Mouse (Mus musculus) neural tube, embryonic 12.5 days (tissue): ENCODE measurements around the gene Nqo2. TPM values are rescaled to one million over a fixed set of nuclear protein-coding genes. Genes with fewer than 3 reads are reported as not detected.
"Not testable (repeated sequence)": the region's sequence is repeated elsewhere in the genome, so short reads cannot be mapped to it uniquely, and the experiment has no call there.

Experiments
- ATAC-seq: fragments of 200-750 bp; cut with Nextera tagmentation; 2 replicates; pipeline ENCODE4 v1.8.0; 2017; ENCODE audit warnings: low read depth, mild to moderate bottlenecking, moderate TSS enrichment, moderate library complexity; ENCODE audit not compliant: low FRiP score
- H3K27ac ChIP-seq: fragments of 300-500 bp; sonication (generic); 2 replicates; pipeline ENCODE4 v1.5.1; 2016
- H3K27me3 ChIP-seq: fragments of 300-500 bp; sonication (generic); replicated peaks from 2 replicates; pipeline ENCODE4 v1.6.1; 2016; ENCODE audit warnings: mild to moderate bottlenecking
- H3K36me3 ChIP-seq: fragments of 300-500 bp; sonication (generic); 2 replicates; pipeline ENCODE4 v1.6.1; 2016; ENCODE audit warnings: mild to moderate bottlenecking
- H3K4me1 ChIP-seq: fragments of 300-500 bp; sonication (generic); 2 replicates; pipeline ENCODE4 v1.6.1; 2016
- H3K4me2 ChIP-seq: fragments of 300-500 bp; sonication (generic); replicated peaks from 2 replicates; pipeline ENCODE4 v1.6.1; 2016; ENCODE audit warnings: mild to moderate bottlenecking
- H3K4me3 ChIP-seq: fragments of 300-500 bp; sonication (generic); 2 replicates; pipeline ENCODE4 v1.5.1; 2016
- H3K9ac ChIP-seq: fragments of 300-500 bp; sonication (generic); 2 replicates; pipeline ENCODE4 v1.6.1; 2016; ENCODE audit warnings: mild to moderate bottlenecking
- H3K9me3 ChIP-seq: fragments of 300-500 bp; sonication (generic); 2 replicates; pipeline ENCODE4 v1.6.1; 2016; ENCODE audit warnings: mild to moderate bottlenecking
- WGBS: fragments of 180-500 bp; shearing (Covaris S2); methylation state at CpG from one replicate; pipeline ENCODE4 v1.1.7; 2016; 5-methylcytosine and 5-hydroxymethylcytosine counted together
- polyA plus RNA-seq: library from polyadenylated mRNA; unstranded; fragments of >200 nt; fragmentation: Nextera tagmentation; extraction: Ambion mirVana; gene quantifications from 2 replicates; pipeline ENCODE4 v1.2.1, GENCODE M21; 2016

The Nqo2 gene
- 13.9 and 18.9 TPM in 2 replicates for polyA plus RNA-seq

DNA sequence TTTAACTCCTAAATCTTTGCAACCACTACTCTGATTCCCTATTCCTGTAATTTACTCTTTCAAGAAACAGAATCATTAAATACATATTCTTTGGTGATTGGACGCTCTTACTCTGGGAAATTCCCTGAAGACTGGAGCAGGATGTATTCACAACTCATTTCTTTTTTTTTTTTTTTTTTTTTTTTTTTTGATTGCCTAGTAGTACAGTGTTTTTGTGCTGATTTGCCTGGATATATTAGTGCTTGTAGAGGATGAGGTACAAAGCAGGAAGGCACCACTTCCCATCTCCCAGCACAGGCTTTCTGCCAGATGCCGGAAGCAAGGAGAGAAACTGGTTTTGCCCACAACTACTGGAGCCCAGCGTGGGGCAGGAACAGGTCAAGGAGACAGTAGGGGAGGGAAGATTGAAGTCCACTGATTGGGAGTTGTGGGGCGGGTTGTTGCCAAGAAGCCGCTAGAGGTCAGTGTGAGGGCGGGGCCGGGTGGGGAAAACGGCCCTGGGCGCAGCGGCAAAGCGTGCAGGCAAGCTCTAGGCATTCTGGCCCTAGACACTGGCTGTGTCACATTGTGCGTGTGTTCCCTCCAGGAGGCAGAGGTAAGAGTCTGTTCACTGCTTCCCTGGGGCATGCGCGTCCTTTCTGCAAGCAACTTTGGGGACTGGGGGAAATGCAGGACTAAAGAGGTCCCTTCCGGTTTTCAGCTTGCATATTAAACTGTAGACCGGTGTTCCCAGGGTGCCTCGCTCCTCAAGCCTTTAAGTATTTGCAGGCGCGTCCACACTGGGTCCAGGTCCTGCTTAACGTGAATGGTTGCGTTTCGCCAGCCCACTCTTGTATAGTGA is at the start of gene Nqo2:
Nqo2 (plus strand) TSS at position 482 of the 841 bp plus-strand sequence.
- Histone ChIP-seq H3K4me2 (peak within 1 kb of the TSS; percentile 75), H3K27me3 (no peaks in the 10 kb centered on the region), H3K27ac (peak within 1 kb of the TSS; percentile 62; the same call in 1 of the 2 replicates), H3K36me3 (no peaks in the 10 kb centered on the region), H3K9me3 (no peaks in the 10 kb centered on the region), H3K9ac (peak within 1 kb of the TSS; percentile 68), H3K4me3 (peak within 1 kb of the TSS; percentile 50), H3K4me1 (no peaks in the 10 kb centered on the region)
- 3% methylated on average over 22 of the region's 22 CpGs for WGBS
- peak; percentile 91 for ATAC-seq

DNA sequence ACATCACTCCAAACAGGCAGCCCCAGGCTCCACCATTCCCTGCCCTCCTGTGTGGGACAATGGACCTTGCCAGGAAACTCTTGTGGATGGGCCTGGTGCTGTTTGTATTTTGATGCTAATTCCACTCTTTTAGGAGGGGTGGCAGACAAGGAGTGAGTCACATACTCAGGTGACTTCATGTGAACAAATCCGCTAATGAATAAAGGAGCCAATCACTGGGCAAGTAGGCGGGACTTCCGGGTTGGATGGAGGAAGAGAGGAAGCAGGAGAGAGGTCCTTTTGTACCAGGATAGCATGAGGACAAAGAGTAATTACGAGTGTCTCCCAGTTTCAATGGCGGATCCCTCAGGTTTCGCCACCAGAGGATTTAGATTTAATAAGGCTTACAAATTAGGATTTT is 43.4 kb upstream of the Nqo2 start:
- Histone ChIP-seq H3K4me2 (no peak overlapping the region), H3K27me3 (no peaks in the 10 kb centered on the region), H3K9me3 (no peaks in the 10 kb centered on the region), H3K27ac (no peak overlapping the region), H3K4me3 (no peak overlapping the region), H3K4me1 (no peaks in the 10 kb centered on the region), H3K9ac (no peak overlapping the region), H3K36me3 (peaks cover 22% of the 10 kb centered on the region; the same call in 1 of the 2 replicates)
- no peak for ATAC-seq
- WGBS: 86% methylated on average over 6 of the region's 6 CpGs

DNA sequence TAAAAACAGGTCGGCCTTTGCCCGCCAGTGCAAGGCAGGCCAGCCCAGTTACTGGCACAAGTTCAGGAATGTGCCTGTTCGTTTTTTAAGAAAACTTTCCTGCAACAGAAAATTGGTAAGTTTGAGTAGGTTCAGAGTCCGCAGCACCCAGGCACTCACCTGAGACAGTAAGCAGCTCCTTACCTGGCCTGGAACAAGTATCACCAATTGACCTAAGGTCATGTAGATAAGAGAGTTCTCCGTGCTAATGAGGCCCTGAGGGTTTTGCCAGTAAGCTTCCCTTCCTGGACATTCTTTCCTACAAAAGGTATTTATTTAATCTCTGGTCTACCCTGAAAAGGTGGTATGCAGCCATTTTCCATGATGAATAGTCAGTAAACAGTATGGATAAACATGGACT is 42.8 kb upstream of the Nqo2 start:
- WGBS: 93% methylated on average over 5 of the region's 5 CpGs

DNA sequence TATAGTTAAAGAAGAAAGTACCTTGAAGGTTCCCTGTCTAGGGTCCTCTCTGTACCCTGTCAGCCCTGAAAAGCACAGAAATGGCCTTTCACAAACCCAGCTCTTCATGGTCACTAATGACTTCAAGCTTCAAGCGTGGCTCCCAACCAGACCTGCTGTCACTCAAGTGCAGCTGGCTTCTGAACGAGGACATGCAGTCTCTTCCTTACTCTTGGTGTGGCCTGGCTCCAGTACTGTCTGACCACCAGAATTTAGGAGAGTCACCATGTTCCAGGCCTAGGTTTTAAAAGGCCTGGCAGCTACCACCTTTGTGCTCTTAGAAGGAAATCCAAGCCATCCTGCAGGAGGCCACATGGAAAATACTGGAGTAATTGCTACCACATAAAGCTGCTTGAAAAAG is 34.2 kb upstream of the Nqo2 start:
- Histone ChIP-seq H3K27me3 (no peaks in the 10 kb centered on the region), H3K27ac (no peak overlapping the region), H3K4me1 (no peaks in the 10 kb centered on the region), H3K36me3 (no peaks in the 10 kb centered on the region), H3K4me3 (no peak overlapping the region), H3K9ac (no peak overlapping the region), H3K9me3 (no peaks in the 10 kb centered on the region), H3K4me2 (no peak overlapping the region)
- ATAC-seq: no peak
- 88% methylated on average over 2 of the region's 2 CpGs for WGBS

More for the DNA sequence above, 42.8 kb upstream of the Nqo2 start:
- H3K27me3 ChIP-seq: no peaks in the 10 kb centered on the region
- H3K9ac ChIP-seq: no peak overlapping the region
- H3K36me3 ChIP-seq: peaks cover 22% of the 10 kb centered on the region; the same call in 1 of the 2 replicates
- H3K27ac ChIP-seq: no peak overlapping the region
- no peak overlapping the region for H3K4me2 ChIP-seq
- H3K4me3 ChIP-seq: no peak overlapping the region
- no peak for ATAC-seq
- H3K9me3 ChIP-seq: no peaks in the 10 kb centered on the region
- no peaks in the 10 kb centered on the region for H3K4me1 ChIP-seq

DNA sequence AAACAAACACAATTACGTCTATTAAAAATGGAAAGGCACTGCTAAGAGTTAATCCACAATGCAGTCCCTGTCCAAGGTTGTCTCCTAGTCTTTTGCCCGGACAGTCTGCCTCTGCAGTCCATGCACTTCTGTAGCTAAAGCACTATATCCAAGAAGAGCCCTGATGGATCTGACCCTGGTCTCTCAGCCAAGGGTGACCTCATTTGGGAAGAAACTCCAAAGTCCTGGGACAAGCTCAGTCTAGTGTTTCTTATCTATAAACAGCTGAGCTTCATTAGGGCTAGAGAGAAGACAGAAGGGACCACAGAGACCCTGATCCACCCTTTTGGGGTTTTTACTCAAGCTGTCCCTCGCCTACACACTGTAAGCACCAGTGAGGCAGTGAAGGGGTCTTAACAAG is 33.6 kb upstream of the Nqo2 start:
- H3K9ac ChIP-seq: no peak overlapping the region
- H3K27me3 ChIP-seq: no peaks in the 10 kb centered on the region
- H3K36me3 ChIP-seq: no peaks in the 10 kb centered on the region
- no peaks in the 10 kb centered on the region for H3K9me3 ChIP-seq
- H3K4me2 ChIP-seq: no peak overlapping the region
- no peak overlapping the region for H3K27ac ChIP-seq
- no peak for ATAC-seq
- no peak overlapping the region for H3K4me3 ChIP-seq
- no peaks in the 10 kb centered on the region for H3K4me1 ChIP-seq
- 88% methylated on average over 3 of the region's 3 CpGs for WGBS

DNA sequence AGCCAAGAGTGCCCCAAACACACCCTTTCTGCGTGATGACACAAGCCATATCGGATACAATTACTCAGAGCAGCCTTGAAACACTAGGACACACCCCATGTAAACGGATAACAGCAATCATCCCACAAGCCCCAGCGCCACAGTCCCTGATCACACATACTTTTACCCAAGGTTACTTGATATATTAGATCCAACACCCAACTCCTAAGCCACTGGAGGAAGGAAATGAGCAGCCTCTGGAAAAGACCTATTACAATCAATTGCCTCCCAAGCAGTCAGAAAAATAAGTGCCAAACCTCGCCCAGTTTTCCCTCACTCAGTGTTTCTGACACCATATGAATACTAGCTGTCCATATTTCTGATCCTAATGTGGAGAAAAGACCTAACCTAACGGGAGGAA is 29.7 kb upstream of the Nqo2 start:
- 79% methylated on average over 6 of the region's 6 CpGs for WGBS

DNA sequence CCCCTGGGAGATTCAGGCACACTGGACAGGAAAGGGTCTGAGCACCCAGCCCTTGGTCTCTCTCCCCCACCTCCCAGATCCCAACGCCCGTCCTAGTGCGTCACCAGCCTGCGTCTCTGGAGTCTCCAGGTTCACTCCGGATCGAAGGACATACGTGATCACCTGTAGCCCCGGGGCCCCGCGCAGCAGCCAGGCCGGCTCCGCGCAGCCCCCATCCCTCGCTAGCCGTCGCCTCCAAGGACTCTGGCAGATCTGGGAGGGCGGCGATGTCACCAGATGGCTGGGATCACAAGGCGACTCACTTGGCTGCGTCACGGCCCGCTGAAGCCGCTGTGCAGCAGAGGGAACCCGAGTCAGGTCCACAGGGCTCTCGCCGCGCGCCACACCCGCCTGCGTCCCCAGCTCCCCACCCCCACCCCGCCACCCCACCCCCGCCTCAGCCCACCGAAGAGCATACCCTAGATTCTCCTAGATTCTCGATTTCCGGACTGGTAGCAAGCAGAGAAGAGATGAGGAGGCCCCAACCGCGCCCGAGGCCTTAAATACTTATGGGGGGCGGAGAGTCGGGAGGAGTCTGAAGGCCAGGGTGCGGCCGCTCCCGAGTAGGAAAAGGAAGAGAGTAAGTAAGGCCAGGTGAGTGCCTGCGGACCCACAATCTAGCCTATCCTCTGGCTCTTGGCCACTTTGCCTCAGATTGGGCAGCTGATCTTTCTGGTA is 28.9 kb upstream of the Nqo2 start:
- under 1% methylated on average over 44 of the region's 44 CpGs for WGBS
- Histone ChIP-seq H3K4me3 (peak overlapping the region; percentile 47), H3K36me3 (no peaks in the 10 kb centered on the region), H3K9ac (peak overlapping the region; percentile 60), H3K4me1 (no peaks in the 10 kb centered on the region), H3K9me3 (no peaks in the 10 kb centered on the region), H3K4me2 (peak overlapping the region; percentile 91), H3K27ac (no peak overlapping the region), H3K27me3 (no peaks in the 10 kb centered on the region)
- peak; percentile 88 for ATAC-seq

More for the DNA sequence above, 29.7 kb upstream of the Nqo2 start:
- no peak overlapping the region for H3K27ac ChIP-seq
- no peaks in the 10 kb centered on the region for H3K27me3 ChIP-seq
- H3K4me1 ChIP-seq: no peaks in the 10 kb centered on the region
- peak overlapping the region; percentile 91 for H3K4me2 ChIP-seq
- H3K36me3 ChIP-seq: no peaks in the 10 kb centered on the region
- no peaks in the 10 kb centered on the region for H3K9me3 ChIP-seq
- H3K9ac ChIP-seq: no peak overlapping the region
- no peak overlapping the region for H3K4me3 ChIP-seq
- ATAC-seq: no peak

DNA sequence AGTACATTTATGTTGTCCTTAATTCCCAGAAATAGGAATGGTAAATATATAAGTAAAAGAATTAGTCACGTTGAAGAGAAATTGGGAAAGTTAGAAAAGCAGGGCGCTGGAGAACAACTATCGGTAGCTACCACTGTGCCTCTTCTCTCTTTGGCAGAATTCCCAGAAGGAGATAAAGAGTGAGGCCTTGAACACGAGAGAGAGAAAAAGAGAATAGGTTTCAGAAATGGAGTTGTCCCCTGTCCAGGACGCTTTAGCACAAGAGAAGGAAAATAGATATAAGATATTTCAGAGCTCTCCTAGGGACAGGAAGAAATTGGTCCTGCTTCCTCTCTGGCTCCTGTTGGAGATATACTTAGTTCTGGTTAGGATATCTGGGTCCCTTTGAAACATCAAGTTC is 27.3 kb upstream of the Nqo2 start:
- H3K4me1 ChIP-seq: no peaks in the 10 kb centered on the region
- no peak overlapping the region for H3K27ac ChIP-seq
- no peaks in the 10 kb centered on the region for H3K36me3 ChIP-seq
- WGBS: 94% methylated on average over 5 of the region's 5 CpGs
- no peak overlapping the region for H3K4me3 ChIP-seq
- no peaks in the 10 kb centered on the region for H3K27me3 ChIP-seq
- H3K4me2 ChIP-seq: no peak overlapping the region
- no peak for ATAC-seq
- no peaks in the 10 kb centered on the region for H3K9me3 ChIP-seq
- no peak overlapping the region for H3K9ac ChIP-seq

DNA sequence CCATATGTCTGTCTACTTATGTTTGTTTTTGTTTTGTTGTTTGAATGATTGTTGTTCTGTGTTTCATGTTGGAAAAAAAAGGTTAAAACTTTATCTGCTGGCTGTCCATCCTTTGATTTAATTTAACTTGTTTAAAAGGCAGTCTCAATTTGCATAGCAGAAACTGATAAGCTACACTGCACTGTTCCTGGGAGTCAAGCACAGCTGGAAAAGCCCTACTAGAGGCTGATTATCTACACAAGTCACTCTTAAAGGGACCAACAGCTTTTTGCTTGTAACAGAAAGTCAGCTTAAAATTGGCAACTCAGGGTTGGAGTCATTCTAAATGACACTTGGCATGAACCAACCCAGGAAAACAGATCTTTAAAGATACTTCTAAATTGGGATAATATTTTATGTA is 26.9 kb upstream of the Nqo2 start:
- H3K4me3 ChIP-seq, H3K4me2 ChIP-seq, H3K9me3 ChIP-seq, H3K4me1 ChIP-seq, H3K36me3 ChIP-seq, H3K27me3 ChIP-seq, H3K9ac ChIP-seq, H3K27ac ChIP-seq, ATAC-seq: not testable (repeated sequence)

DNA sequence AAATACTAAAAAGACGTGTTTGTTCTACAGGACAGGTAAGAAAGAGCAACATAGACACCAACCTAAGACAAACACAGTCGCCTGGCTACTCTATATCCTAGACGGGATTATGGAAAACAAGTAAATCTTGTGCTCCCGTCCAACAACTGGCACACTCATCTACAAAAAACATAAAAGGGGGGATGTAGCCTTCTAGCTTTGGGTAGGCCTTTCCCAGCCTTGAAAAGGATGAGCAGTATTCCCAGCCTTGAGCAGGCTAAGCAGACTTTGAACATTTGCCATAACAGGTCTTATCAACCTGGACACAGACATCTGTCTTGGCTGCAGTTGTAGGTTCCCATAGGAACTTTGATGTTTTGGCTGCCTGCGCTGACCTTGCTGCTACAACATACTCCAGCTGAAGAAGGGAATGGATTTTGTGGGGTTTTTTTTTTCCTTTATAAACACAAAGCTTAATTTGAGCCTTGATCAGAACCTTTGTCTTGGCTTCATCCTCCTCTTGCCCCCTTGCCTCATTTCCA is 23.1 kb upstream of the Nqo2 start:
- Histone ChIP-seq H3K27ac (no peak overlapping the region), H3K4me2 (no peak overlapping the region), H3K4me1 (no peaks in the 10 kb centered on the region), H3K27me3 (no peaks in the 10 kb centered on the region), H3K9me3 (no peaks in the 10 kb centered on the region), H3K4me3 (no peak overlapping the region), H3K36me3 (no peaks in the 10 kb centered on the region), H3K9ac (no peak overlapping the region)
- no peak for ATAC-seq
- 86% methylated on average over 5 of the region's 5 CpGs for WGBS

DNA sequence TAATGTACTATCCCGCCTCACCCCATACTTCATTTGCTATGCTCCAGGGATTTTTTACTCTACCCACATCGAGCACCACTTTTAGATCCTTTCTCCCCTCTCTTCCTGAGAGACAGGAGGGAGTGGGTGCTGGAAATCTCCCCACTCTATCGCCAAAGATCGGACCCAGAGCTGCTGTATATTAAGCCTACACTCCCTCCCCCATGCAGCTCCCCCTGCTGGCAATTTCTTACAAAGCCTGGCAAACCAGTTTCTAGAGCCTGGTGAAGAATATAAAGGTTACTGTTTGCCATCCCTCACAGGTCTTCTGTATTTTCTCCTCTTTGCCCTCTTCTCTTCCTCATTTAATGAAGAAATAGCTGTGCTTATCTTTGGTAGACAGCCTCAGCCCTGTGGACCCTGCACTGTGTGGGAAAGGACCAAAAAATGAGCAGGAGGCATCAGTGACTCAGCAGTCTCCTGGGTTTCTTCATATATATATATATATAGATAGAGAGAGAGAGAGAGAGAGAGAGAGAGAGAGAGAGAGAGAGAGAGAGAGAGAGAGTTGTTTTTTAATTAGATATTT is 22.2 kb upstream of the Nqo2 start:
- no peak for ATAC-seq
- Histone ChIP-seq H3K4me1 (no peaks in the 10 kb centered on the region), H3K9ac (no peak overlapping the region), H3K27me3 (no peaks in the 10 kb centered on the region), H3K9me3 (no peaks in the 10 kb centered on the region), H3K4me2 (no peak overlapping the region), H3K27ac (no peak overlapping the region), H3K4me3 (no peak overlapping the region), H3K36me3 (no peaks in the 10 kb centered on the region)
- WGBS: 53% methylated on average over 4 of the region's 4 CpGs
